Mouse (Mus musculus) natural killer cell, adult 2 months (primary cell): ENCODE data around the gene Krt7.

Source experiments
- DNase-seq, 2 experiments: peaks; one replicate each; pipeline ENCODE4 v3.0.0; 2022; ENCODE audit warnings: low spot score in 2 of 2

The Krt7 gene

DNA sequence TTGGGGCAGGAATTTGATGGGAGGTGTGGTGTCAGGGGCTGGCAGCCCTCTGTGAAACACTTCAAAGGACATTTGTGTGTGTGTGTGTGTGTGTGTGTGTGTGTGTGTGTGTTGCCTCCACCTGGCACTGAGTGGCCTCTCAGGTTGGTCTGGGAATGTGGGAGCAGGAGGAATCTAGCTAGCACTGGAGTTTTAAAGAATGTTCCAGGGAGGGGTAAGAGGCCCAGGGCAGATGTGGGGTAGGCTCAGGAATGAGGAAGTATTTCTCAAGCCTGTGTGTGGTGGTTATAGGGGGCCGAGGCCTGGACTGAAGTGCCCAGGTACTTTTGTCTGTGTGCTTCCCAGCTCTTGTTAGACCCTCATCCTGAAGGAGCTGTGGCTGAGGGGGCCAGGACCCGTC lies at the start of gene Krt7:
TSS of gene Krt7 (plus strand) at position 269 of the 400 bp plus-strand sequence.
- DNase-seq = no peak

DNA sequence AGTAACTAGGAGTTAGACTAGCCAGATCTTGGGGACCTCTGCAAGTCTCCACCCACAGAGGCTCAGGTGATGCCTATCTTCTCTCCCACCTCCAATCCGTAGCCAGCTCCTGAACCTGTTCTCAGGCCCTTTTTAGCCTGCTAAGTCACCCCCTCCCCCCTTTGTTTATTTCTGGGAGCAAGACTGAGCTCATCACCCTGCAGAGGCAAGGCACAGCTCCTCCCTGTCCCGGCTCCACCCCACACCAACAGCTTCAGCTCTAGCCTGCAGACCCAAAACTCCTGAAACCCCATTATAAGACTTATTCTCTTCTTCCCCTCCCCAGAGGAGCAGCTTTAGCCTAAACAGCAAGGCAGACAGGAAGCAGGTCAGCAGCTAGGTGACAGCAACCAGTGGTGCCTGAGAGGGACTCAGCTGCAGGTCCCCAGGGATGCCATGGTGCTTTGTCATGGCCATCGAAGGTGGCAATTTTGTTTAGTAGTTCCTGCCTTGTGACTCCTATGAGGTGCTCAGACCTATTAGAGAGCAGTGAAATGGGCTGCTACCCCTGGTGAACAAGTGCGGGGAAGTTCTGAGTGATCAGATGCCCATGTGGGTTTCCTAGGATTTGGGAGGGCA lies 48.3 kb upstream of the Krt7 start:
- peak in 1 of 2 experiments; percentile 46 for DNase-seq

DNA sequence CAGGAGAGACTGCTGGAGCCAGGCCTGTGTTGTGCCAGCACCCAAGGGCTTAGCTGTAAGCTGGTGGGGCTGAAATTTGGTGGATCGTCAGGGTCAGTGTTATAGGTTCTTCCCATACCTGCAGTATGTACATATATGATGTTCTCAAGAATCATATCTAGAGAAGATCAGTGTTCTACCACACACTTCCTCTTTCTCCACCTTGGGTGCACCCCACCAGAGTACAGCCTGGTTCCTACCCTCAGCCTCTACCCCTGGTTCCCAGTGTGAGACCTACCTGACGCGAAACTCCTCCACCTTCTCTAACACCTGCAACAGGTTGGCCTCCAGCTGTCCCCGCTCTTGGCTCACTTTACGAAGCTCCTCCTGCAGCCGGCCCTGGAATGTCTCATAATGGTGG lies 46.9 kb upstream of the Krt7 start:
- no peak for DNase-seq

DNA sequence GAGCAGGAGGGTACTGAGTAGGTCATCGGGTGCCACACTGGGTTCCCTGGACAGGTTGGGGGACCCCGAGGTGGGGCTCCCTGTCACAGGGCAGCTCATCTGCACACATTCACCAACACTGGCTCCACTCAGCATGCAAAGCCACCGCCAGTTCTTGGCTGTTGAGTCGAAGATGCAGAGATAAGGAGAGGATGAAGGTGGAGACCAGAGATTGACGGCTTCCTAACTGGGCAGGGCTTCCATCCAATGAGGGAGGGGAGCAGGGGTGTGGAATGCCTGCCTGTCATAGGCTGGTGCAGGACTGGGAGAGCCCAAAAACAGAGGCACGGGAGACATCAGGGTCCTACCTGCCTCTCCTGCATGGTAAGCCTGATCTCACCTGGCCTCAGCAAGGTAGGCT lies 46.4 kb upstream of the Krt7 start:
- no peak for DNase-seq

DNA sequence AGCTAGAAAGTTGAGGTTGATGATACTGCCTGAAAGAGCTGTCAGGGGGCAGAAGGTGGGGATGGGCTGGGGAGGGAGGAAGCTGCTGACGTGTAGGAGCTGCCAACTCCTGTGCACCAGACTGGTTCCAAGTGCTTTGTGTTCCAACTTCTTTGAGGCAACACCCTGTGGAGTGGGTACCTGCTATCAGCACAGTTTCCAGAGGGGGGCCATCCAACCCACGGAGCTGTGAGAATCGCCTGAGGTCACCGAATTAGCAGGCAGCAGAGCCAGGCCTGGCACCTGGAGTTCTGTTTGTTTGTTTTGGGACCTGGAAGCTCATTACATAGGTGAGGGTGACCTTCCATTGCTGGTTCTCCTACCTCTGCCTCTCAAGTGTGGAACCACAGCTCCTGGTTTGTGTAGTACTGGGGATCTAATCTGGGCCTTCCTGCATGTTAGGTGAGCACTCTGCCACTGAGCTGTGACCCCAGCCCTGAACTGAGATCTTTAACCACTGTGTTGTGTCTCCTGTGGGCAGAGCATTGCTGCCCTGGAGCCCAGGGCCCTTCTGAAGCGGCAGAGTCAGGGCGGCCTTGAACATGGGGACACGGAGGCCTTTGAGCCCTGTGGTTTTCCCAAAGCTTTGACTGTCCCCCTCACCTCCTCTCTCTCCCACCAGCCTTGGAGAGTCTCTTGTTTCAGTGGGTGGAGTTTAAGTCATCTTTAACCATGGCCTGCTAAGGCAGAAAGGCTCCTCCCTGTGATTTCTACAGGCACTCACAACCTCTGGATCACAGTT lies 45.8 kb upstream of the Krt7 start:
- no peak for DNase-seq

DNA sequence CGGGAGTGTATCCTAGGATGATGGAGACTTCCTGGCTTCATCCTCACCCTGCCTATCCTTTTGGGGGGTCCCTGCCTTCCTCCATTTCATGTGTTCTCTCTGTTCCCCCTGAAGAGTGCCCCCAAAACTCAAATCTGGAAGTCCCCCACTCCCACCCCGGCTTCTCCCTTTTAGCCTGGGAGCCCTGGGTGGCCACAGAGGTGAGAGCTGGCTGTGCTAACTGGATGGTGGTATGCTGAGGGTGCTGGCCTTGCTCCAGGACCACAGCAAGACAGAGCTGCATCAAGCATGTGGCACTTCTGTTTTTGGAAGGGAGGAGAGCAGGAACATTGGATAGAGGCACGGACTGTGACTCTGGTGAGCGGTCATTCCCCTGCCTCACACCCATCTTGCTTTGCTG lies 45.1 kb upstream of the Krt7 start:
- DNase-seq = no peak

DNA sequence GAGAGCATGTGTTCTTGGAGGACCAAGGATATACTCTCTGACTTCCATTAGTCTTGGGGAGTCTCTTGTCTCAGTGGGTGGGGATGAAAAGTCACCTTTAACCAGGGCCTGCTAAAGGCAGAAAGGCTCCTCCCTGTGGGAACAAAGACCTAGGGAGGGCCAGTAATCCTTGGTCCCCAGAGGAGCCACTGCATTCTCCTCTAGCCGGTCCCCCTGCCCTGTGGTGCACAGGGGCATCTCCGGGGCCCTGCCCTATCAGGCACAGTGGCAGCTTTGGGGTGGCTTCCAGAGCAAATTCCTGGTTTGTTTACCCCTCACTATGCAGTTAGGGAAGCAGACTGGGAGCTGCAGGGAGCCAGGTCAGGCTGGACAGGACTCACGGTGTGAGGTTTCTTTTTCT lies 44.4 kb upstream of the Krt7 start:
- DNase-seq = no peak

DNA sequence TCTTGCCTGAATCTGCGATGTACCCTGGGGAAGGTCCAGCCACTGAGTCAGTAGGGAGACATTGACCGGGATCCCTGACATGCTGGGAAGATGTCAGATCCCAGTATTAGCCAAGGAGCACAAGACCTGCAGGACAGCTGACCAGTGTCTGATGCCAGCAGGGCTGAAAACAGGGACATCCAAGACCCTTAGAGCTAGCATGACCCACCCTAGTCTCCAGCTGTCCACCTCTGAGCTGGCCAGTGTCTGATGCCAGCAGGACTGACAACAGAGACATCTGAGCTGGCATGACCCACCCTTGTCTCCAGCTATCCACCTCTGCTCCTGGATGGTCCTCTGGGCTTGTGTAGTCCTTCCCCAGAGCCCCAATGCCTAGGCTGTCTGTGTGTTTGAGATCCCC lies 43.9 kb upstream of the Krt7 start:
- no peak for DNase-seq

DNA sequence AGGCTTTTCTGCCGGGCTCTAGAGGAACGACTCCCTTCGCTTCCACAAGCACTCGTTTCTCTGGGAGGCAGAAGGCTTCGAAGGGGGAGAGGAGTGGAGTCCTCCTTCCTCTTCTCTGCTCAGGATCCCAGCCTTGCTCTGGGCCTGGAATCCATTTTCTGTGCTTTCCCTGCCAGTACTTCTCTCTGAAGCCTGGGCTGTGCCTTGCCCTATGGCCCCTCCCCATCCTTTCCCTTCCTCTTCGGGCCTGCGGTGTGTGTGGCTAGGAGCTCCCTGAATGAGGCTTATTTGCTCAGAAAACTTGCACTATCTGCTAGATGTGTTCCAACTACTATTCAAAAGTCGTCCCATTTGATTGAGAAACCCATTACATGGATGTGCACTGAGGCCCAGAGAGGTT lies 43.3 kb upstream of the Krt7 start:
- no peak for DNase-seq

DNA sequence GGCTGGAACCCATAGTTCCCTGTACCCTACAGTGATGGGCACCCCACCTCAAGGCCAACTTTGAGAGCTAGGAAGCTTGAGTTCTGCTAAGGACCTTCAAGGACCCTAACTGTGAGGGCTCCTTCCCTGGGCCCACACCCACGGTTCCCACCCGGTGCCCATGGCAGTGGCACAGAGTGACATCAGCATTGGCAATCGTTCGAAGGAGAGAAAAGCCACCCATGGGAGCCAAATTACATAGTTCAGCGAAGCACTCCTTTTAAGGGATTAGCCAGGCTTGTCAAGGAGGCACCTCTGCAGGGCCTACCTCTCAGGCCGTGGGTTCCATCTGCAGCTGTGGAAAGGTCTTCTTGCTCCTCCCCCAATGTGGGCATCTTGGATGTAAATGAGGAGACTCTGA lies 42.8 kb upstream of the Krt7 start:
- DNase-seq = no peak

DNA sequence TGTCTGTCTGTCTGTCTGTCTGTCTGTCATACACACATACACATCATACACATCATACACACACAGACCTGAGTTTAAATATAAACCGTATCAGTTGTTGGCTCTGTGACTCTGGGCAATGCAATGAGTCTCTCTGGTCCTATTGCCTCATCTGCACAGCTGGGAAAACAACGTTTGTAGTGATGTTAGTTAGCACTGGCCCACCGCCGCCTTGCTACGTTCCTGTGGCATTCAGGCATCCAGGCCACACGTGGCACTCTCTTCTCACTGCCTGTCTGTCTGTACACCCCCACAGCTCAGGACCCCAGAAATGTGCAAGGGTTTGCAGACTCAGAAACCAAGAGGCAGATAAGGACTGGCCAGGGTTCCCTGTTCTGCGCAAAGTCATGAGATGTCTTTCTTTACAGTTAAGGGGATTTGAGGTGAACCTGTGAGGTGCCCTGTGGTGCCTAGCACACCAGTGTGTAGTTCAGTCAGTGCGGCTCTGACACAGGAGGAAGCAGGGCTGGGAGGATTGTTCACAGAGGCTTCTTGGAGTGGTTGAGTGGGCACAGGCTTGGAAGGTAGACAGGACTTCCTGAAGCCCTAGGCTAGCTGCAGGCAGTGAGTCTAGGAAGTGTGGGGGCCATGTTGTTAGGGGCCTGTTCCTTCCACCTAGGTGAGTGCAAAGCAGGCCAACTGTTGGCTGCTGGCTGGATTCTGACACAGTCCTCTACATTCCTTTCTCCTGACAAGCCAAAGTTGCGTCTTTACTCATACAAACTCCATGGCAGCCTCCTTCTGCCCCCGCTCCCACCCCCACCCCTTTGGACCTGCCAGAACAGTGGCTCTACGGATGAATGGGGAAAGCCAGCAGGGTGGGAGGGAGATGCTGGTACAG lies 42.1 kb upstream of the Krt7 start:
- DNase-seq = no peak

DNA sequence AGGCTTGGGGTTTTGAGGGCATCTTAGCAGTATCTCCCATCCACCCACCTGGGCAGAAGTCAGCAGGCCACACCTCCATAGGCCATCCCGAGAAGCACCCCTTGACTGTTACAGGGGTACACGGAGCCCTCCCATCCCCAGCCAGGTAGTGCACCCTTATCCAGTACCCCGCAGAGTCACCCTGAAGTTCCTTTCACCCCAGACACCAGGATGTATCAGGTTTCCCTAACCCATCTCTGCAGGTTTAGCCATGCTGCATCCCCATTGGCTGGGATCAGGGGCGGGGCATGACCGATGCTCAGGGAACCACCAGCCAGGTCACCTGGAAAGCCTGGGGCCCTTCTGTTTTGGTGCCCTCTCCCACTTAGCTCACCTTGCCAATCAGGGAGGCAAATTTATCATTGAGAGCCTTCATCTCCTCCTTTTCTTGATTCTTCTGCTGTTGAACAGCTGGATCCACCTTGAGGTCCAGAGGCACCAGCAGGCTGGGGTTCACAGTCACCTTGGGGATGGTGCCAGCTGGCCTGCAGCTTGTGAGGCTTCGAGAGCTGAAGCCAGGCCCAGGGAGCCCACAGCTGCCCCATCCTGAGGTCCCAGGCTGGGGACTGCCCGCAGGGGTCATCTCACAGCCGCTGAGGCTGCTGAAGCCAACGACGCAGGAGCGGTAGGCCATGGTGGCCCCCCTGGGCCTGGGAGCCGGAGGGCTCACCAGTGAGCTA lies 41.3 kb upstream of the Krt7 start:
- DNase-seq = no peak

DNA sequence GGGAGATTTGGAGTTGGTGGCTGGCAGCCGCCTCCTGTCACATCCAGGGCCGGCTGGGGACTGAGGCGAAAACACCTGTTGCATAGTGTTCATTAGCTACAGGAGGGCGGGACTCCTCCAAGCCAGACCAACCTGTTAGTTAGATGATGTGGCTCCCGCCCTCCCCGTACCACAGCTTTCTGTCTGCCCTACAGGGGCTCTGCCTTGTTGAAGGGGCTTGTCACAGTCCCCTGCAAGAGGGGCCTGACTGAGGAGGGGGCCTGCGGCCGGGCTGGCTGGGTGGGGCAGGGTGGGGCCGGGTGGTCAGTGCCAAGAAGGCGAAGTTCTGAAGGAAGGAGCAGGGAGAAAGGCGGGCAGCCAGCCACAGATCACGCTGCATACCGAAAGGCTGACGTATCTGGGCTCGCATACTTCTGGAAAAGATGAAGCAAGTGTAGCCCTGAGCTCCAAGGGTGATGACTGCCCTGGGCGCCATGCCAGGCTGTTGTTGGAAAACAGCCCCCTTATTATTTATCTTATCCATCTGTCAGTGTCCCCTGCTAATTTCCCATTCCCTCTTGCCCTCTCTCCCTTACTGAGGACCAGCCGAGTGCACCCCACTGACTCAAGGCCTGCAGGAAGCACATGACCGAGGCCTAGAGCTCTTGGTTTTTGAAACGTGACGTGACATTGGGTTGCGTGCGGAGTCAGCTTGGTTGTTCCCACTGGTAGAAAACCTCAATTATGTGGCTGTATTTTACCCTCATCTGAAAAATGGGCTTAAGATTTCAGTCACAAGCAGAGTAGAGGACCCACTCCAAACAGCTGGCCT lies 40.5 kb upstream of the Krt7 start, which contains the start of gene Krt80:
TSS of gene Krt80 (minus strand) at position 62 of the 811 bp plus-strand sequence.
- no peak for DNase-seq

DNA sequence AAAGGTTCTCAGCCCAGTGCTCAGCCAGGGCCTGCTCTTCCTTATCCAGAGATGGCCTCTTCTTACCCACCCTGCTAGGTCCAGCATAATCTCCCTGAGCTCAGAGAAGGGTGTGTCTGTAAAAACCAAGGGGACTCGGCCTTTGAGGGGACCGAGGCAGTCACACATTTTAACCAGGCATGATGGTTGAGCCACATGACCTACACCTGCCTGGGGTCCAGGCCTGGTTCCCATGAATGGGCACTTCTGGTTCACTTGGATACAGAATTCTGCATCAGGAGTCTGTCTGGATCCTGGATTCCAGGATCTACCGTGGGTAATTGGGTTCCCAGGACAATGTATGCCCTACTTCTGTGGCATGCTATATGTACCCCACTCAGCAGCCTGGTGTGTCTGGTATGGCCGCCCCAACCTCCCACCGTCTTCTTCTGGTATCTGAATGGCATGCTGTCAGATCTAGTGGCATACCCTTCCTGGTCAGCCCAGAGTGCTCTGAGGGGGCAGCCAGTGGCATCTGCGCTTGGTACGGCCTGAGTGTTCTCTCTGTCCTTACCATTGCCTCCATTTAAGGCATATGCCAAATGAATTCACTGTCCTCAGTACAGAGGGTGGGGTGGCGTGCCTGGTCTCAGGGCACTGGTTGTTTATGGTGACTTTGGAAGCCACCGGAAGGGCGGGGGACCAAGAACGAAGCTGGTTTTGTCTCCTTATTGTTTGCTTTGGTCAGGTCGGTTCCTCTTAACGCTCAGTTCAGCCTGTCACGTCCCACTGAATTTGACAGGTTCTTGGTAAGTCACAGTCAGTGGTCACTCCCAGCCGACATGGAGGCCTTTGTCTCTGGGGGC lies 39.5 kb upstream of the Krt7 start:
- DNase-seq = no peak

DNA sequence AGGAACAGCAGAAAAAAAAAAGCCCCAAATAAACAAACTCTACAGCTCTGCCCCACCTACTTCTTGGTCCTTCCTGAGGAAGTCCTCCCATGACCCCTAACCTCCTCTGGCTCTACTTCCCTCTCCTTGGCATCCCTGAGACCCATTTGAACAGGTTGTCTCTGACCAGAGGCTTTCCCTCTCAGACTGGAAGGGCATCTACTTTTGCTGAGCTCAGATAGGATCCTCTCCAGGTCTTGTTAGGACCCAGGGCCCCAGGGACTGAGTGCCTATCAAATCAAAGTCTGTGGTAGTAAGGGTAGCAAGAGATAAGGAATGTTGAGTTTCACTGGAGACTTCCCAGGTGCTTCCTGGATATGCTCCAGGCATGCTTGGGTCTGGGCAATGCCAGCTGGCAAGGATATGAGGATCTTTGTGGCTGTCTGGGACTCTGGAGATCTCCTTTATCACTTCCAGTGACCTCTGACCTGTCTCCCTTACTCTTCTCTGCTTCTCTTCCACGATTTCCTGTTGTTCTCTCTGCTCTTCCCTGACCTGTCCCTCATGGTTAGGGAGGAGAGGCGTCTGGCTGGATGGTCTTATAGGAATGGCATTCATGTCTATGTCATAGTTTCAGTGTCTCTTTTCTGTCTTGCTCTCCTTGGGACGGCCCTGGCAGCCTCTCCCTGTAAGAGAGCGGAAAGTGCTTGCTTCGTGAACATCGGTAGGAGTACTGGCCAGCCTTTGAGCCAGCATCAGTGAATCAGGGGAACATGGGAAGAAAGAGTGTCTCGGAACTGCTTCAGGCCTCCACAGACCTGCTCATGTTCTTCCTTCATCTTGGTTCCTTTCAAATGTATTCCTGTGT lies 38.5 kb upstream of the Krt7 start:
- no peak for DNase-seq

DNA sequence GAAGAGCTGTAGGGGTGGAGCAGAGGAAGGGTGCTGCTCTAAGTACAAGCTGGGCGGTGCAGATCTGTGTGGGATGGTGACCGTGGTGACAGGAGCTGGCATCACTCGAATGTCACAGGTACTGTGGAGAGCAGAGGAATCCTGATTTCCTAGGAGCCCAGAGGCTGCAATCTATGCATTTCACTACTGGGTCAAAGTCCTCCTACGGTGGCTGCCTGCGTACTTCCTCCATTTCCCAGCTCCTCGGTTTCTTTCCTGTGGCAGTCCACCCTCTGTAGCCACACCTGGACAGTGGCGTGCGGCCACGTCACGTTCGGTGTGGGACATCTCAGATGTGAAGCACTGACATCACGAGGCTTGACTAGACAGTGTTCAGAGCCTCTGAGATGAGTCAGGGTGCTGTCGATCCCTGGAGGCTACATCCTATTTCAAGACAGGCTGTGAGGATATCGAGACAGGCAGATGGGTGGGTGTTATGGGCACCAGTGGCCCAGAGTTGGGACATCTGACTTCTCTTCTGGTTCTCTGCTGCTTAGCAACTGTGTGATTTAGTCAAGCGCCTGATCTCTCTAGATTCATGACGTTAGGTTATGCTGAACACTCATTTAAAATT lies 37.5 kb upstream of the Krt7 start:
- no peak for DNase-seq

DNA sequence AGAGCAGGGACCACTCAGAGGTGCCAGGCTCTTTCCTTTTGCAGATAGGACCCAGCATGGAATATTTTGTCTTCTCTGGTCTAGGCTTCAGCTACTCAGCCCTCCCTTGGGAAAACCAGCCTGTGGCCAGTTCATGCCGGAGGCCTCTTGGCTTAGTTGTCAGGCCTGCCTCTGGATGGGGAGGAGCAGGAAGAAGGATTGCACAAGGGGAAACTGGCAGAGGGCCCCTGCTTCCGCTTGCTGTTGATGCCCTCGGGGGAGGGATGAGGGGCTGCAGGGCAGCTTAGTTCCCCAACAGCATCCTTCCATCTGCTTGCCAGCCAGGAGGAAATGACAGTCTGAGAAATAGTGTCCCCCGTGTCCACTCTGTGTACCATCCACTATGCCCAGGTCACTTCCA lies 36.0 kb upstream of the Krt7 start:
- no peak for DNase-seq

DNA sequence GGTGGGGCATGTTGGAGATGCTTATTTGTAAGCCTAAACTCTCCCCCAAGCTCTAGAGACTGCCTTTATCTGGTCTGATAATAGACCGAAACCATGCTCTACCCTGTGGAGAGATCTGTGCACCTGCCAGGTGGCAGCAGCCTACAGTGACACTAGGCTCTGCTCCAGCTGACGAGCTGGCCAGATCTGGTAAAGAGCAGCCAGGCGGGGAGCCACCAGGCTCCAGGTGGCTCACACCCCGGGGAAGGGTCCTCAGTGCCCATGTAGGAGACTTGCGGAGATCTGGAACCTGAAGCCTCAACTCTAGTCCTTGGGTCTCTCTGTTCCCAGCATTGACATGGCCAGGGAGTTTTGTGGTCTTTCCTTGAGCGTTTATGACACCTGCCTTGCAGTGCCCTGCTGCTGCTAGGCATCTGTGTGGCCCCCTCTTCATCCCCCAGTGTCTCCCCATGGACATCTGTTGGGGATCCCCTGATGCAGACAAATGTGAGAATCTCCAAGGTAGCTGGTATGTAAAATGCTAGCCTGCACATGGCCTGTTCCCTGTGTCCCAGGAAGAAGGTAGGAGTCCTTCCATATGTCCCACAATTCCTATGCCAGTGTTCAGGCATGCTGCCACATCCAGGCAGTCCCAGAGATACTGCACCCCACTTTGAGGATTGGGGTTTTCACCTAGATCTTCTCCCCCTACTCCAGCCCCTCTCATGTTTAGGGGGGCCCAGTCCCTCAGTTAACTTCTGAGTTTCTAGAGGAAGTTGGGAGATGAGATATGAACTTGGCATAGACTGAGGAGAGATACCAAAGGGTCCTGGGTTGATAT lies 34.7 kb upstream of the Krt7 start:
- DNase-seq = no peak
